27 mouse cellular contexts compared by ENCODE assay signal in the genomic region with DNA sequence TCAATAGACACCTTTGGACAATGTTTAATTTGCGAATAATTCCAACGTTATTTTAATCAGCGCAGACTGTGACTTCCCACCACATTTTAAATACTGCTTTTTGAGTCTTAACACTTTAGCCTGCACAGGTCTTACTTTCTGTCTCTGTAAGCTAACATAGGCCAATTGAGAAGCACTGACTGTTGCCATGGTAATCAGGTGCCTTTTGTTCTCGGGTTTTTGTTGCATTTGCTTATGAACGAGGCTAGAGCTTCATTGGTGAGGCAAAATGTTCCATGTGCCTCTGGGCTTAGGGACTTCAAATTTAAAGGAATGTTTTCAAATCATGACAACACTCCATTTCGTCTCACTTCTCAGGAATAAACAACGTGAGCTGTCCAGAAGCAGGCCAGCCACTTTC.
DNase-seq lines count a peak whose midpoint lies in the region; ATAC-seq and TF ChIP-seq lines count a peak whose summit lies in the region.
"Had no signal": no experiment of that assay in that cellular context is flagged by ENCODE, and none has a peak within 500 bp of the region (broad histone marks: within the 10 kb centered on the region; RNA-seq: fewer than 3 reads in every experiment).

No protein-coding gene starts in this region.

- H3K36me3 ChIP-seq in hindbrain, postnatal 0 days (ENCODE audit: insufficient read depth, low read length), result no peaks in the 10 kb centered on the region
- no peaks in the 10 kb centered on the region for H3K36me3 ChIP-seq in hindbrain, embryonic 11.5 days (ENCODE audit: control insufficient read depth, insufficient read depth, low read length)
- H3K36me3 ChIP-seq in midbrain, embryonic 16.5 days (ENCODE audit: control insufficient read depth, insufficient read depth, low read length), result no peaks in the 10 kb centered on the region
- H3K36me3 ChIP-seq: embryonic facial prominence, embryonic 13.5 days; forebrain, embryonic 10.5 days; heart, embryonic 12.5 days; intestine, embryonic 15.5 days; limb, embryonic 10.5 days; limb, embryonic 15.5 days; liver, embryonic 13.5 days had no signal

- peak; percentile 58 for DNase-seq in hindbrain, postnatal 0 days (ENCODE audit: low spot score)
- DNase-seq in hindbrain, embryonic 11.5 days (ENCODE audit: low spot score), result no peak
- peak; percentile 27 for DNase-seq in ES-CJ7 (ENCODE audit: low read depth, low spot score)
- peak; percentile 75 for DNase-seq in R1 (ENCODE audit: low read depth, low spot score)
- no peak for DNase-seq in kidney, postnatal 25 days
- DNase-seq in ovary, adult 18-20 months (ENCODE audit: low spot score), result no peak
- DNase-seq: adrenal gland, postnatal 10 days; B cell, adult 2 months; cerebellum, adult 11-12 months; cerebellum, adult 9-11 months; heart, adult 2 months; heart, postnatal 4 days; kidney, adult 2 months; kidney, postnatal 4 days; liver, embryonic 13.5 days; lung, adult 18-20 months; right cerebral cortex, adult 18-20 months; spleen, adult 18-20 months; thymus, postnatal 14 days had no signal

- no peak overlapping the region for H3K4me3 ChIP-seq in hindbrain, postnatal 0 days (ENCODE audit: low read length)
- no peak overlapping the region for H3K4me3 ChIP-seq in hindbrain, embryonic 11.5 days (ENCODE audit: low read depth, low read length)
- H3K4me3 ChIP-seq in midbrain, embryonic 16.5 days (ENCODE audit: low read depth, low read length), result no peak overlapping the region
- H3K4me3 ChIP-seq: embryonic facial prominence, embryonic 13.5 days; forebrain, embryonic 10.5 days; heart, adult 2 months; heart, embryonic 12.5 days; intestine, embryonic 15.5 days; limb, embryonic 10.5 days; limb, embryonic 15.5 days; liver, embryonic 13.5 days had no signal

- no peak for TF ChIP-seq CTCF in hindbrain, postnatal 0 days (IDR thresholded peaks at IDR 0.05; ENCODE audit: low read depth)

- no peaks in the 10 kb centered on the region for H3K9me3 ChIP-seq in hindbrain, postnatal 0 days (ENCODE audit: low read length)
- H3K9me3 ChIP-seq in hindbrain, embryonic 11.5 days (ENCODE audit: control insufficient read depth, low read length), result no peaks in the 10 kb centered on the region
- no peaks in the 10 kb centered on the region for H3K9me3 ChIP-seq in midbrain, embryonic 16.5 days (replicated peaks; ENCODE audit: control insufficient read depth, low read length, poor library complexity, severe bottlenecking)
- H3K9me3 ChIP-seq: embryonic facial prominence, embryonic 13.5 days; forebrain, embryonic 10.5 days; heart, embryonic 12.5 days; intestine, embryonic 15.5 days; limb, embryonic 10.5 days; limb, embryonic 15.5 days; liver, embryonic 13.5 days had no signal

- H3K9ac ChIP-seq in hindbrain, postnatal 0 days (replicated peaks; ENCODE audit: low read length), result no peak overlapping the region
- no peak overlapping the region for H3K9ac ChIP-seq in hindbrain, embryonic 11.5 days (ENCODE audit: low read depth, low read length)
- no peak overlapping the region for H3K9ac ChIP-seq in midbrain, embryonic 16.5 days (ENCODE audit: low read depth, low read length)
- H3K9ac ChIP-seq: embryonic facial prominence, embryonic 13.5 days; heart, embryonic 12.5 days; intestine, embryonic 15.5 days; limb, embryonic 15.5 days; liver, embryonic 13.5 days had no signal

- H3K27ac ChIP-seq in hindbrain, postnatal 0 days, result no peak overlapping the region
- no peak overlapping the region for H3K27ac ChIP-seq in hindbrain, embryonic 11.5 days (ENCODE audit: low read depth, low read length)
- H3K27ac ChIP-seq in midbrain, embryonic 16.5 days (ENCODE audit: low read length), result 0 out of 2 replicates have a peak overlapping the region, but pooled peaks have one; percentile 3
- H3K27ac ChIP-seq: embryonic facial prominence, embryonic 13.5 days; forebrain, embryonic 10.5 days; heart, adult 2 months; intestine, embryonic 15.5 days; limb, embryonic 10.5 days; limb, embryonic 15.5 days; liver, embryonic 13.5 days had no signal

- no peaks in the 10 kb centered on the region for H3K4me1 ChIP-seq in hindbrain, postnatal 0 days (ENCODE audit: insufficient read depth, low read length)
- H3K4me1 ChIP-seq in hindbrain, embryonic 11.5 days (replicated peaks; ENCODE audit: control insufficient read depth, insufficient read depth, low read length), result no peaks in the 10 kb centered on the region
- H3K4me1 ChIP-seq in midbrain, embryonic 16.5 days (ENCODE audit: control insufficient read depth, insufficient read depth, low read length), result peaks cover 3% of the 10 kb centered on the region; the same call in 1 of the 2 replicates
- H3K4me1 ChIP-seq: embryonic facial prominence, embryonic 13.5 days; heart, embryonic 12.5 days; intestine, embryonic 15.5 days; limb, embryonic 10.5 days; liver, embryonic 13.5 days had no signal

- H3K27me3 ChIP-seq in hindbrain, postnatal 0 days (ENCODE audit: insufficient read depth, low read length), result no peaks in the 10 kb centered on the region
- no peaks in the 10 kb centered on the region for H3K27me3 ChIP-seq in hindbrain, embryonic 11.5 days (ENCODE audit: control insufficient read depth, insufficient read depth, low read length)
- H3K27me3 ChIP-seq in midbrain, embryonic 16.5 days (ENCODE audit: control insufficient read depth, insufficient read depth, low read depth, low read length), result no peaks in the 10 kb centered on the region
- H3K27me3 ChIP-seq: intestine, embryonic 15.5 days; liver, embryonic 13.5 days had no signal

- WGBS in hindbrain, postnatal 0 days, result 53% methylated on average over 7 of the region's 7 CpGs
- WGBS in hindbrain, embryonic 11.5 days, result 74% methylated on average over 7 of the region's 7 CpGs
- WGBS in midbrain, embryonic 16.5 days, result 60% methylated on average over 7 of the region's 7 CpGs

- no peak; the same call in 1 of the 2 replicates for ATAC-seq in hindbrain, postnatal 0 days
- no peak for ATAC-seq in hindbrain, embryonic 11.5 days (ENCODE audit: low FRiP score)
- ATAC-seq in midbrain, embryonic 16.5 days, result no peak
- ATAC-seq: hindbrain, embryonic 16.5 days; intestine, embryonic 15.5 days had no signal

- no peak overlapping the region for H3K4me2 ChIP-seq in hindbrain, postnatal 0 days (ENCODE audit: low read depth, low read length)
- H3K4me2 ChIP-seq in hindbrain, embryonic 11.5 days (replicated peaks; ENCODE audit: low read depth, low read length), result no peak overlapping the region
- H3K4me2 ChIP-seq in midbrain, embryonic 16.5 days (ENCODE audit: low read length), result no peak overlapping the region
- H3K4me2 ChIP-seq: embryonic facial prominence, embryonic 13.5 days; heart, embryonic 12.5 days; intestine, embryonic 15.5 days; limb, embryonic 15.5 days; liver, embryonic 13.5 days had no signal

Comparison
In these comparisons a context has a peak if more than half of its experiments do, and no peak if none do; other contexts are left out.
1. DNase-seq: peak in hindbrain, postnatal 0 days (single experiment), ES-CJ7 (single experiment) and R1 (single experiment); none in hindbrain, embryonic 11.5 days (single experiment), kidney, postnatal 25 days (0 of 2) and ovary, adult 18-20 months (single experiment).